Mouse (Mus musculus) right cerebral cortex, postnatal 14 days (tissue): ENCODE results near the gene Pimreg.

Experiments used
- DNase-seq: peaks from one replicate; pipeline ENCODE4 v3.0.0; 2022

Gene Pimreg

DNA sequence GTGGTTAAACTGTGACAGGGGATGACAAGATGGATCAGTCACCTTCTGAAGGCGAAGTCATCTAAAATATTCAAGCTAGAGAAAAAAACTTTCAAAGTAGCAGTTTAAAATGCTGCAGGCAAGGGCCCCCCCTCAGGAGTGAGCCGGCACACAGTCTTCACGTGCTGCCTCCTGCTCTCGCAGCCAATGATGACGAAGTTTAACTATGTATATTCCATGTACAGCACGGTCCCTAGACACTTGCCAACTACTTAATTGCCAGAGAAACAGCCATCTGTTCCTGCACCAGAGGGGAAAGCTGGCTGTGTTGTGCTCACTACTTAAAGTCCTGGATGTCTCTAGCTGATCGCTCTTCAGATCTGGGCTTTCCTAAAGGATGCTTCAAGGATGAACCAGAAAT lies 26.2 kb downstream of the Pimreg start:
- no peak for DNase-seq

DNA sequence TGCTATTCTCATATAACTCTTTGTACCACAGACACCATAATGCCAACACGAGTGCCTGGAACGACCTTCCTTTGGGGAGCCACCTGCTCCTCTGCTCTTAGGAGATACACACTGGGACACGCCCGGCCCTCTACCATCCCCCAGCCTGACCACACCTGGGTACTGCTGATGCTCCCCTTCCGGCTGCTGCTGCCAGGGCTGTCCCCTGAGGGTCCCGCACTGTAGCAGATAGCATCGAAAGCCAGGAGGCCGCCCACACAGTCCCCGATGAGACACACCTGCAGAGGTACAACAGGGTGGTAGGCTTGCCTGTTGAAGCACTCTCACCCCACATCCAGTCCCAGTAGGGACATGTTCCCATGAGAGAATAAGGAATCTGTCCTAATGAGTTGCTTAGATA lies 28.9 kb downstream of the Pimreg start:
- DNase-seq, result no peak

DNA sequence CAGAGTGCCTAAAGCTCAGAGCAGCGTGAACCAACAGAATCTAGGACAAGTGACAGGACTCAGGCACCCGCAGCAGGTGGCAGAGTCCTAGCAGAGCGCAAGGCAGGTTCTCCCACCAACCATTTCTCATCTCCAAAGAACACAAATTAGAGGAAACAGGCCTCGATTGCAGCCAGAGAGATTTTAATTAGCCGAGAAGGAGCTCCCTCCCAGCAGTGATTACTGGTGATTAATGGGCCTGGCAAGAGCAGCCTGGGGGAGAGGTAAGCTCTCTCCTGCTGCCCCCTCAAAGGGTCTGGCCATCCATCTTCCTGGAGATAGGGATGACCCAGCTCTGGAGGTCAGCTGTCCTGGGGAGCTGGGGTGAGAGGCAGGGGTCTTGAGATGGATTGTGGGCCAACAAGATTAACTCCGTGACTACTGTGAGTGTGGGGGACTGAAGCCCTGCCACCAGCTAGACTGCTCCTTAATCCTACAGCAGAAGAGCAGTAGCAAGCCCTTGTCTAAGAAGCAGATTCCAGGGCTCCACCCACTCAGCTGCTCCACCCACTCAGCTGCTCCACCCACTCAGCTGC lies 30.6 kb downstream of the Pimreg start:
- no peak for DNase-seq

DNA sequence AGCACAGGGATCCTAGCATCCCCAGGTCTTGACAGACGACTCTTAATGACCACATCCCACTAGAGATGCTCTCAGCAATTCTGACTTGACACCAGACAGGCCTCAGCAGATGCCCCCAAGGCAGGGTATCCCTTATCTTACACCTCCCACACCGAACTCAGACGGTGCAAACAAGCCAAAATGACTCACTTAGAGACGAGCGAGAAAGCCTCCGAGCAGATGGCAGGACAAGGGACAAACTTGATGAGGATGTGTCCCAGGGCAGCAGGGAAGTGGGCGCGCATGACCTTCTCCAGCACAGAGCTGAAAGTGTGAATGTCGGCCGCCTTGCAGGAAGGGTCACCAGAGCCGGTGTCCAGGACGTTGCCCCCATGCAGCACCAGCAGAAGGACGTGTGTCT lies 32.4 kb downstream of the Pimreg start:
- DNase-seq, result no peak

DNA sequence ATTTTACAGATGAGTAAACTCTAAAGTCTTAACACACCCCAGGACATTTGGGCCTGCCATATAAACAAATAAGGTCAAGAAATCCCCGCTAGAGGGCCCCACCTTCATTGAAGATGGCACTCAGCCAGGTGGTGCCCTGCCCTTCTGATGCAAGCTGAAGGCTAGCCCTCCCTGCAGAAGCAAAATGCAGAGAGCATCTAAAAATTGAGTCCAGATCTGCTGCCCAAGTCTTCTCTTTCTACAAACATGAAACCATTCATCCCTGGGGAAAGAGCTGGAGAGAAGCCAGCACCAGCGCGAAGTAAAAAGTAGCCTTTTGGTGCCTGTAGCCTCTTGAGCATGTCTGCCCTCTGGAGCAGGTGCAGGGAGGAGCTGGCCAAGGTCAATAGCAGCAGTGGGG lies 36.2 kb downstream of the Pimreg start:
- DNase-seq, result no peak

DNA sequence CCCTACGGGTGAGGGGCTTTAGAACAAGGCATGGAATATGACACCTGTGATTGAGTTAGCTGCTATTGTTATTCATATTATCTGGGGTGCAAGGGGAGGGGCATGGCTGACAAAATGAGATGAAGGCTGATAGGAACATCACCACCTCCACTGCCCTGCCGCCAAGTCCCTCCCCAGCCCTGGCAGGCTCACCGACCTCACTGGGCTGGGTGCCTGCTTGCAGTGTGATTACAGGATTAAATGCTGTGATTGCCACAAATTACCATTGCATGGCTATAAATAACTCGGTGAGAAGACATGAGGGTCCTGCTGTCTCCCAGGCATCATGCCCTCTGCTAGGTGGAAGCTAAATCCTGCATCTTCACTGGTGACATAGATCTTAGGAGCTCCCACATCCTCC lies 36.8 kb downstream of the Pimreg start:
- DNase-seq, result no peak

DNA sequence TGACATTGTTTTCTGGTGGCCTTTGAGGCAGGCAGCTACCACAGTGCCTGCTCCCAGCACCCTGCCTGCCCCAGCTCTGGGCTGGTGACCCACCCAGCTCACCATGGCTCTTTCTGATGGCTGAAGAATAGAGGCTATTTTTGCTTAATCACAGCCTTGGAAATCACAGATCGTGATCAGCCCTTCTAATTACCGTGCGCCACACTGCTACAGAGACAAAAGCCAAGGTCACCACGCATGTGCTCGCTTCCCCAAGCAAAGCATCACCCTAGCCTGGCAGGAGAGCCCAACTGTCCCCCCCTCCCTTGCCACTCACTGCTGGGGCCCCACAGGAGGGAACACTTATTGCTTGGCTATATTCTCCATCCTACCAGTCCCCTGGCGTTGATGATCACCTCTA lies 38.6 kb downstream of the Pimreg start:
- no peak for DNase-seq

DNA sequence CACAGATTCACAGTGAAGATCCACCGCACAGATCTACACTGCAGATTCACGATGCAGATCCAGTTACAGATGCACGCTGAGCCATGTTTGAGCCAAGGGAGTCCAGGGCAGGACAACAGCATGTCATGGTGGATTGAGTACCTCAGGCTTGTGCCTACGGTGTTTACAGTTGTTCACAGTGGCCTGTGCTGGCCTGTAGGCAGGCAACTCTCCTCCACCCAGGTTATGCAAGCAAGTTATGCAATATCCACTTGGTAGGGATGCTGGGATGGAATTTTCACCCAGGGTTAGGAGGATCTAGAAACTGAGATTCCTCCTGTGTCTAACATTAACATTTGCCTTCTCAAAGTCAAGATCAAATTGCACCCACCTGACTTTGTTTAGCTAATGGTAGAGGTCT lies 40.8 kb downstream of the Pimreg start:
- no peak for DNase-seq

DNA sequence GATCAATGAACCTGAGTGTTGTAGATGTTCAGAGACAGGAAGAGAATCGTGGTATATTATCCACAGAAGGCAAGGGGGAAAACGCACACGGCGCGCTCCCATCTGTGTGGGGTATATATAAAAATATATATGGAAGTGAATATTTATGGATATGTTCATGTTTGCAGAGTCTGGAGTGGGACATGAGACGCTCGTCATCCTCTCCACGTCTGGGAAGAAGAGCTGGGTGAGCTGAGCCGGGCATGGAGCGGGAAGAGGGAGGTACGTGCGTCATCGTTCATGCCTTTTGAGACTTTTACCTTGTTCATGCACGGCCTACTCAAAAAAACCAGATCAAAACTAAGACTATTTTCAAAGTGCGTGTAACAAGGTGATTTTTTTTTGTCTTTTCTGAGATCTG lies 42.5 kb downstream of the Pimreg start:
- DNase-seq, result no peak

DNA sequence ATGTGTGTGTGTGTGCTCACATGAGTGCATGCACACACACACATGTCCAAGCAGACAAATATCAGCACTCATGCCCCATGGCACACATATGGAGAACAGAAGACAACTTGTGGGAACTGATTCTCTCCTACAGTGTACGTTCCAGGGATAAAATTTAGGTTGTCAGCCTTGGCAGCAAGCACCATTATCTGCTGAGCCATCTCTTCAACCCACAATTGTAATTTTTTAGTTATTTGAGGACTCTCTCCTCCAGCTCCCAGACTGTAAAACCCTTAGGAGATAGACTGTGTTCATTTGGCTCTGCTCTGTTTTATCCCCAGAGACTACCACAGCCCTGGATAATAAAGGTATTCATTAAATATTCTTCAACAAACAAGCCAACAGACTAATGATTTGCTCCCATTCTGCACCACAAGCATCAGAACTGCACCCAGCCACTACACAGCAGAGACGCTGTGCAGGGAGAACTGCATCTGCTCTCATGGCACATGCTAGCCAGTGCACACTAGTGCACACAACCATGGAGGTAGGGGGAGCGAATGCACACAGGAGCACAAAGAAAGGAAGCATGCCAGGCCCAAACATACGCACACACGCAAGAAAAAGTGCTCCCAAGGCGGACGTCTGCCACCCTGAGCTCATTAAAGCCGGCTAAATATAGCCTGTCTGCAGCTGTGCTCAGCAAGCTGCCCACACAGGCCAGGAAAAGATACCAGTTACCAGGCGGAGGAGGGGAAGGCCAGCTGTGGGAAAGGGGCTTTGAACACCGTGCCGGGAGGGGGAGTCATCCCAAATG lies 44.6 kb downstream of the Pimreg start:
- peak; percentile 56 for DNase-seq

DNA sequence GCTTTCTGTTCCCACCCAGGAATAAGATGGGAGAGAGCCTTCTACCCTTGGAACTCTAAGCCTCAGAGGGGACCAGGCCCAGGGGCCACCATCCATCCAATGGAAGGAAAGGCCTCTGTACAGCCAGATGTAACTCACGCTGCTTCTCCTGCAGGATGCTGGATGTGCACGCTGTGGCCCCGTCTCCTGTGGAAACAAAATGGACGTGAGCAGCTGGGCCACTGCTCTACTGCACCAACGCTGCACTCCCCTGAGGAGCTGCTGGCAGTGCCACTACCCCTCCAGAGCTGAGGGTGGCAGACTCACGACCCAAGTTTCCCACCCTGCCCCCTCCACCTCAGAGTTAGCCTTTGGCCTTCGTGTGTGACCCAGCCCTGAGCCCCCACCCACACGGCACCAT lies 50.6 kb downstream of the Pimreg start:
- no peak for DNase-seq

DNA sequence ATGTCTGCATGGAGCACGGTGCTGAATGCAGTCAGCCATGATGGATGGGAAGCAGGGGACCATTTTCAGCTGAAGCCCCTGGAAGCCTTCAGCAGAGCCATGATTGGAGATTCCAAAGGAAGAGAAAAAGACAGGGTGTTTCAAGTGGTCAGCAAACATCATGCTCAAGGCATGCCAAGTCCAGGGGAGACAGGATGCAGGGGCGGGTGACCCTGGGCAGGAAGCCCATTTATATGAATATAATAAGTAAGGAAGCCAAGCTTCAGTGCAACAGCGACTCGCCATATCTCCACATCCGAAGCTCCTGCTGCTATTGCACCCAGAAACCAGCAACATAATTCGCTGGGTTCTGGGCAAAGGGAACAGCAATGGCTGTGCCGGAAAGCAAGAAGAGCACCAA lies 52.6 kb downstream of the Pimreg start:
- no peak for DNase-seq

DNA sequence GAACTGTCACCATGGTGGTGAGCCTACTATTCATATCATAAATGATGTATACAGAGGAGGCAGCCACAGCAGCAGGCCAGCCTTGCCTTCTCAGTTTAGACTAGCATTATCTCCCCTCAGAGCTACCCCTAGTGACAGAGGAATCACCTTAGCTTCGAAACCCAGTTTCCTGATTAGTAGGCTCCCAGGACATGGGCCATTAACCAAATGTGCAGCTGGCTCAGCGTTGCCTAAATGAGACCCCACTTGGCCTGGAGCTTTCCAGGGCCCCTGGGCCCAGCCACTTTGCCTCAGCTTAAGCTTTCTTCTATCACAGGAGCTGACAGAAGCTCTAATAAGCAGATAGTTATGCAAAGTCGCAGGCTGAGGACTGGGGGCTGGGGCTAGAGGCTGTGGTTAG lies 54.2 kb downstream of the Pimreg start:
- no peak for DNase-seq
